Mouse (Mus musculus): Measurements from ENCODE around the gene Kdm2b. TPM values are rescaled to one million over a fixed set of nuclear protein-coding genes. Genes with fewer than 3 reads are reported as not detected.

The Kdm2b gene
- polyA plus RNA-seq, 1 experiment, result 50.9 TPM

GRCm38 (mm10) chr5:122883237-122883636 lies 106.4 kb downstream of the Kdm2b start:
- H3K27me3 ChIP-seq (ENCODE audit: control insufficient read depth, insufficient read depth, low read length), result no peaks in the 10 kb centered on the region
- no peak overlapping the region for H3K4me3 ChIP-seq (ENCODE audit: control insufficient read depth, low read depth, low read length)
- H3K36me3 ChIP-seq (ENCODE audit: control insufficient read depth, insufficient read depth, low read length), result peaks cover 1% of the 10 kb centered on the region
- H3K27ac ChIP-seq (ENCODE audit: control insufficient read depth, insufficient read depth, low read depth, low read length), result no peak overlapping the region
- H3K4me1 ChIP-seq (ENCODE audit: control insufficient read depth, insufficient read depth, low read length), result peaks cover 2% of the 10 kb centered on the region; the same call in 1 of the 2 replicates
- TF ChIP-seq POLR2A (IDR thresholded peaks at IDR 0.05; ENCODE audit: control insufficient read depth, low read depth, low read length), result no peak
- TF ChIP-seq CTCF (IDR thresholded peaks at IDR 0.05; ENCODE audit: control insufficient read depth, insufficient read depth, insufficient replicate concordance, low read depth, low read length), result no peak

- peaks cover 2% of the 10 kb centered on the region; the same call in 1 of the 2 replicates for H3K4me1 ChIP-seq (ENCODE audit: control insufficient read depth, insufficient read depth, low read length)
- TF ChIP-seq CTCF (IDR thresholded peaks at IDR 0.05; ENCODE audit: control insufficient read depth, insufficient read depth, insufficient replicate concordance, low read depth, low read length), result no peak
- no peak for TF ChIP-seq POLR2A (IDR thresholded peaks at IDR 0.05; ENCODE audit: control insufficient read depth, low read depth, low read length)
- H3K36me3 ChIP-seq (ENCODE audit: control insufficient read depth, insufficient read depth, low read length), result peaks cover 1% of the 10 kb centered on the region
- H3K27ac ChIP-seq (ENCODE audit: control insufficient read depth, insufficient read depth, low read depth, low read length), result no peak overlapping the region
- no peak overlapping the region for H3K4me3 ChIP-seq (ENCODE audit: control insufficient read depth, low read depth, low read length)
- no peaks in the 10 kb centered on the region for H3K27me3 ChIP-seq (ENCODE audit: control insufficient read depth, insufficient read depth, low read length)
Measured at GRCm38 (mm10) chr5:122882256-122883050, 107.2 kb downstream of the Kdm2b start.

- no peak for TF ChIP-seq POLR2A (IDR thresholded peaks at IDR 0.05; ENCODE audit: control insufficient read depth, low read depth, low read length)
- TF ChIP-seq CTCF (IDR thresholded peaks at IDR 0.05; ENCODE audit: control insufficient read depth, insufficient read depth, insufficient replicate concordance, low read depth, low read length), result peak; percentile 58; the same call in 1 of the 2 replicates
- Histone ChIP-seq H3K27ac (ENCODE audit: control insufficient read depth, insufficient read depth, low read depth, low read length) (no peak overlapping the region), H3K36me3 (ENCODE audit: control insufficient read depth, insufficient read depth, low read length) (peaks cover 1% of the 10 kb centered on the region), H3K27me3 (ENCODE audit: control insufficient read depth, insufficient read depth, low read length) (no peaks in the 10 kb centered on the region), H3K4me3 (ENCODE audit: control insufficient read depth, low read depth, low read length) (no peak overlapping the region), H3K4me1 (ENCODE audit: control insufficient read depth, insufficient read depth, low read length) (peaks cover 2% of the 10 kb centered on the region; the same call in 1 of the 2 replicates)
Measured at GRCm38 (mm10) chr5:122881313-122881712, 108.3 kb downstream of the Kdm2b start.

- H3K27me3 ChIP-seq (ENCODE audit: control insufficient read depth, insufficient read depth, low read length), result no peaks in the 10 kb centered on the region
- H3K36me3 ChIP-seq (ENCODE audit: control insufficient read depth, insufficient read depth, low read length), result peaks cover 1% of the 10 kb centered on the region
- no peak overlapping the region for H3K4me3 ChIP-seq (ENCODE audit: control insufficient read depth, low read depth, low read length)
- no peaks in the 10 kb centered on the region for H3K4me1 ChIP-seq (ENCODE audit: control insufficient read depth, insufficient read depth, low read length)
- no peak overlapping the region for H3K27ac ChIP-seq (ENCODE audit: control insufficient read depth, insufficient read depth, low read depth, low read length)
- TF ChIP-seq CTCF (IDR thresholded peaks at IDR 0.05; ENCODE audit: control insufficient read depth, insufficient read depth, insufficient replicate concordance, low read depth, low read length) (no peak), POLR2A (IDR thresholded peaks at IDR 0.05; ENCODE audit: control insufficient read depth, low read depth, low read length) (no peak)
Measured at GRCm38 (mm10) chr5:122880241-122880980, 109.2 kb downstream of the Kdm2b start.

GRCm38 (mm10) chr5:122876671-122877070 lies 113.0 kb downstream of the Kdm2b start:
- H3K36me3 ChIP-seq (ENCODE audit: control insufficient read depth, insufficient read depth, low read length), result peaks cover 1% of the 10 kb centered on the region
- H3K4me3 ChIP-seq (ENCODE audit: control insufficient read depth, low read depth, low read length), result no peak overlapping the region
- no peak overlapping the region for H3K27ac ChIP-seq (ENCODE audit: control insufficient read depth, insufficient read depth, low read depth, low read length)
- no peaks in the 10 kb centered on the region for H3K4me1 ChIP-seq (ENCODE audit: control insufficient read depth, insufficient read depth, low read length)
- H3K27me3 ChIP-seq (ENCODE audit: control insufficient read depth, insufficient read depth, low read length), result no peaks in the 10 kb centered on the region
- TF ChIP-seq CTCF (IDR thresholded peaks at IDR 0.05; ENCODE audit: control insufficient read depth, insufficient read depth, insufficient replicate concordance, low read depth, low read length) (no peak), POLR2A (IDR thresholded peaks at IDR 0.05; ENCODE audit: control insufficient read depth, low read depth, low read length) (no peak)

GRCm38 (mm10) chr5:122874359-122874758 lies 115.3 kb downstream of the Kdm2b start:
- peaks cover 1% of the 10 kb centered on the region; the same call in 1 of the 2 replicates for H3K36me3 ChIP-seq (ENCODE audit: control insufficient read depth, insufficient read depth, low read length)
- no peak for TF ChIP-seq POLR2A (IDR thresholded peaks at IDR 0.05; ENCODE audit: control insufficient read depth, low read depth, low read length)
- TF ChIP-seq CTCF (IDR thresholded peaks at IDR 0.05; ENCODE audit: control insufficient read depth, insufficient read depth, insufficient replicate concordance, low read depth, low read length), result no peak
- no peaks in the 10 kb centered on the region for H3K4me1 ChIP-seq (ENCODE audit: control insufficient read depth, insufficient read depth, low read length)
- no peak overlapping the region for H3K27ac ChIP-seq (ENCODE audit: control insufficient read depth, insufficient read depth, low read depth, low read length)
- H3K27me3 ChIP-seq (ENCODE audit: control insufficient read depth, insufficient read depth, low read length), result no peaks in the 10 kb centered on the region
- H3K4me3 ChIP-seq (ENCODE audit: control insufficient read depth, low read depth, low read length), result no peak overlapping the region

- H3K4me3 ChIP-seq (ENCODE audit: control insufficient read depth, low read depth, low read length), result no peak overlapping the region; the same call in 1 of the 2 replicates
- H3K27me3 ChIP-seq (ENCODE audit: control insufficient read depth, insufficient read depth, low read length), result no peaks in the 10 kb centered on the region
- H3K4me1 ChIP-seq (ENCODE audit: control insufficient read depth, insufficient read depth, low read length), result no peaks in the 10 kb centered on the region
- no peaks in the 10 kb centered on the region; the same call in 1 of the 2 replicates for H3K36me3 ChIP-seq (ENCODE audit: control insufficient read depth, insufficient read depth, low read length)
- TF ChIP-seq CTCF (IDR thresholded peaks at IDR 0.05; ENCODE audit: control insufficient read depth, insufficient read depth, insufficient replicate concordance, low read depth, low read length), result no peak
- H3K27ac ChIP-seq (ENCODE audit: control insufficient read depth, insufficient read depth, low read depth, low read length), result no peak overlapping the region
Measured at GRCm38 (mm10) chr5:122873573-122873972, 116.0 kb downstream of the Kdm2b start.
